Mouse (Mus musculus): ENCODE results near the gene Thrsp. TPM values are rescaled to one million over a fixed set of nuclear protein-coding genes. Genes with fewer than 3 reads are reported as not detected.
A peak's percentile ranks its signal among the peaks of the same experiment; 100 is the strongest.
"Not testable (repeated sequence)": the region's sequence is repeated elsewhere in the genome, so short reads cannot be mapped to it uniquely, and the experiment has no call there.

The Thrsp gene
- polyA plus RNA-seq (2015; fragmentation: Nextera tagmentation; extraction: Ambion mirVana): 1.7 and 1.9 TPM in 2 replicates

GRCm38 (mm10) chr7:97416906-97417777, at the start of gene Thrsp:
Gene Thrsp (minus strand): TSS chr7:97417730.
- Histone ChIP-seq H3K4me2 (no peak within 1 kb of the TSS), H3K9ac (no peak within 1 kb of the TSS)

GRCm38 (mm10) chr7:97455577-97455976, 38.0 kb upstream of the Thrsp start:
- Histone ChIP-seq H3K4me1 (peaks cover 5% of the 10 kb centered on the region; the same call in 1 of the 2 replicates), H3K9me3 (no peaks in the 10 kb centered on the region), H3K27ac (no peak overlapping the region), H3K4me3 (no peak overlapping the region), H3K4me2 (no peak overlapping the region), H3K9ac (no peak overlapping the region), H3K27me3 (replicated peaks) (no peaks in the 10 kb centered on the region), H3K36me3 (replicated peaks) (no peaks in the 10 kb centered on the region)
- 81% methylated on average over 3 of the region's 3 CpGs for WGBS
- ATAC-seq (replicated peaks): no peak

More at GRCm38 (mm10) chr7:97416906-97417777, at the start of gene Thrsp:
- 78% methylated on average over 25 of the region's 25 CpGs for WGBS
- Histone ChIP-seq H3K4me1 (peaks cover 3% of the 10 kb centered on the region; the same call in 1 of the 2 replicates), H3K9me3 (no peaks in the 10 kb centered on the region), H3K4me3 (no peak within 1 kb of the TSS), H3K27ac (no peak within 1 kb of the TSS), H3K36me3 (replicated peaks) (no peaks in the 10 kb centered on the region), H3K27me3 (replicated peaks) (no peaks in the 10 kb centered on the region)
- 0 out of 2 replicates have a peak, but pooled peaks have one; percentile 48 for ATAC-seq (replicated peaks)

GRCm38 (mm10) chr7:97454795-97455194, 37.3 kb upstream of the Thrsp start:
- H3K27me3 ChIP-seq (replicated peaks): no peaks in the 10 kb centered on the region
- WGBS: 94% methylated on average over 10 of the region's 10 CpGs
- H3K9ac ChIP-seq: no peak overlapping the region
- peaks cover 5% of the 10 kb centered on the region; the same call in 1 of the 2 replicates for H3K4me1 ChIP-seq
- H3K4me3 ChIP-seq: no peak overlapping the region
- no peak overlapping the region for H3K27ac ChIP-seq
- no peak for ATAC-seq (replicated peaks)
- H3K9me3 ChIP-seq: no peaks in the 10 kb centered on the region
- H3K4me2 ChIP-seq: no peak overlapping the region
- no peaks in the 10 kb centered on the region for H3K36me3 ChIP-seq (replicated peaks)

GRCm38 (mm10) chr7:97453141-97453921, 35.8 kb upstream of the Thrsp start:
- H3K36me3 ChIP-seq (replicated peaks): no peaks in the 10 kb centered on the region
- 0 out of 2 replicates have a peak overlapping the region, but pooled peaks have one; percentile 5 for H3K9ac ChIP-seq
- no peaks in the 10 kb centered on the region for H3K9me3 ChIP-seq
- ATAC-seq (replicated peaks): no peak
- H3K4me3 ChIP-seq: peak overlapping the region; percentile 17
- WGBS: 8% methylated on average over 27 of the region's 27 CpGs
- peaks cover 5% of the 10 kb centered on the region; the same call in 1 of the 2 replicates for H3K4me1 ChIP-seq
- H3K27me3 ChIP-seq (replicated peaks): no peaks in the 10 kb centered on the region
- no peak overlapping the region for H3K27ac ChIP-seq
- peak overlapping the region; percentile 47 for H3K4me2 ChIP-seq

- Histone ChIP-seq H3K4me3 (no peak overlapping the region), H3K36me3 (replicated peaks) (no peaks in the 10 kb centered on the region), H3K9me3 (no peaks in the 10 kb centered on the region), H3K4me2 (no peak overlapping the region), H3K4me1 (peaks cover 5% of the 10 kb centered on the region; the same call in 1 of the 2 replicates), H3K9ac (no peak overlapping the region), H3K27ac (no peak overlapping the region), H3K27me3 (replicated peaks) (no peaks in the 10 kb centered on the region)
- no peak for ATAC-seq (replicated peaks)
- 73% methylated on average over 6 of the region's 6 CpGs for WGBS
Measured at GRCm38 (mm10) chr7:97452196-97452595, 34.7 kb upstream of the Thrsp start.

- WGBS: 79% methylated on average over 2 of the region's 2 CpGs
- H3K27me3 ChIP-seq (replicated peaks); H3K36me3 ChIP-seq (replicated peaks); H3K9ac ChIP-seq; H3K4me3 ChIP-seq; H3K4me2 ChIP-seq; H3K27ac ChIP-seq; H3K4me1 ChIP-seq; H3K9me3 ChIP-seq; ATAC-seq (replicated peaks): not testable (repeated sequence)
Measured at GRCm38 (mm10) chr7:97451023-97451422, 33.5 kb upstream of the Thrsp start, which contains the start of gene Kctd14. Gene Kctd14 (plus strand): TSS chr7:97451323.

GRCm38 (mm10) chr7:97447050-97447531, 29.6 kb upstream of the Thrsp start:
- Histone ChIP-seq H3K27me3 (replicated peaks) (no peaks in the 10 kb centered on the region), H3K4me3 (no peak overlapping the region), H3K9me3 (no peaks in the 10 kb centered on the region), H3K36me3 (replicated peaks) (no peaks in the 10 kb centered on the region), H3K4me2 (no peak overlapping the region), H3K4me1 (no peaks in the 10 kb centered on the region), H3K27ac (peak overlapping the region; percentile 82), H3K9ac (no peak overlapping the region)
- WGBS: 46% methylated on average over 6 of the region's 6 CpGs
- peak; percentile 69 for ATAC-seq (replicated peaks)

GRCm38 (mm10) chr7:97446171-97446925, 28.8 kb upstream of the Thrsp start:
- no peak overlapping the region for H3K4me3 ChIP-seq
- H3K27me3 ChIP-seq (replicated peaks): no peaks in the 10 kb centered on the region
- H3K9ac ChIP-seq: no peak overlapping the region
- H3K27ac ChIP-seq: peak overlapping the region; percentile 82
- 23% methylated on average over 6 of the region's 6 CpGs for WGBS
- H3K36me3 ChIP-seq (replicated peaks): no peaks in the 10 kb centered on the region
- peak; percentile 94 for ATAC-seq (replicated peaks)
- H3K4me2 ChIP-seq: no peak overlapping the region
- no peaks in the 10 kb centered on the region for H3K9me3 ChIP-seq
- no peaks in the 10 kb centered on the region for H3K4me1 ChIP-seq

GRCm38 (mm10) chr7:97438986-97439385, 21.5 kb upstream of the Thrsp start:
- ATAC-seq (replicated peaks): no peak
- Histone ChIP-seq H3K9me3 (no peaks in the 10 kb centered on the region), H3K27me3 (replicated peaks) (no peaks in the 10 kb centered on the region), H3K4me1 (no peaks in the 10 kb centered on the region), H3K9ac (no peak overlapping the region), H3K36me3 (replicated peaks) (no peaks in the 10 kb centered on the region), H3K27ac (no peak overlapping the region), H3K4me2 (no peak overlapping the region), H3K4me3 (no peak overlapping the region)

- H3K4me1 ChIP-seq: peaks cover 9% of the 10 kb centered on the region
- WGBS: 82% methylated on average over 10 of the region's 10 CpGs
- no peak overlapping the region for H3K27ac ChIP-seq
- H3K4me2 ChIP-seq: no peak overlapping the region
- no peaks in the 10 kb centered on the region for H3K36me3 ChIP-seq (replicated peaks)
- H3K27me3 ChIP-seq (replicated peaks): no peaks in the 10 kb centered on the region
- ATAC-seq (replicated peaks): no peak
- H3K9ac ChIP-seq: no peak overlapping the region
- no peaks in the 10 kb centered on the region for H3K9me3 ChIP-seq
- no peak overlapping the region for H3K4me3 ChIP-seq
Measured at GRCm38 (mm10) chr7:97434517-97434916, 17.0 kb upstream of the Thrsp start.

- H3K27me3 ChIP-seq (replicated peaks): not testable (repeated sequence)
Measured at GRCm38 (mm10) chr7:97433517-97433916, 16.0 kb upstream of the Thrsp start.

More at GRCm38 (mm10) chr7:97433517-97433916, 16.0 kb upstream of the Thrsp start:
- H3K9me3 ChIP-seq; H3K9ac ChIP-seq; ATAC-seq (replicated peaks); H3K36me3 ChIP-seq (replicated peaks); H3K27ac ChIP-seq; H3K4me2 ChIP-seq; H3K4me3 ChIP-seq: not testable (repeated sequence)
- peaks cover 13% of the 10 kb centered on the region for H3K4me1 ChIP-seq
- WGBS: 67% methylated on average over 3 of the region's 3 CpGs

Data from midbrain, embryonic 15.5 days (tissue).